Mouse (Mus musculus) myocyte (in vitro differentiated cells): ENCODE measurements around the gene Odf4. TPM values are rescaled to one million over a fixed set of nuclear protein-coding genes. Genes with fewer than 3 reads are reported as not detected.
"Not testable (repeated sequence)": the region's sequence is repeated elsewhere in the genome, so short reads cannot be mapped to it uniquely, and the experiment has no call there.

Experiments
- H3K27me3 ChIP-seq: one replicate; pipeline ENCODE4 v1.6.1; 2011; ENCODE audit not compliant: control insufficient read depth, insufficient read depth, insufficient read length
- H3K36me3 ChIP-seq: one replicate; pipeline ENCODE4 v1.6.1; 2011; ENCODE audit not compliant: control insufficient read depth, insufficient read depth
- H3K4me2 ChIP-seq: one replicate; pipeline ENCODE4 v1.6.1; 2011; ENCODE audit warnings: low read depth, control low read depth
- H3K4me3 ChIP-seq: one replicate; pipeline ENCODE4 v1.5.1; 2011; ENCODE audit warnings: mild to moderate bottlenecking, control low read depth, moderate library complexity
- H3K79me2 ChIP-seq: one replicate; pipeline ENCODE4 v1.6.1; 2011; ENCODE audit not compliant: control insufficient read depth, insufficient read depth
- H3ac ChIP-seq: one replicate; pipeline ENCODE4 v1.6.1; 2011; ENCODE audit not compliant: control insufficient read depth, insufficient read length
- CEBPB ChIP-seq: IDR thresholded peaks from 2 replicates; pipeline ENCODE4 v1.6.1; 2011; ENCODE audit warnings: mild to moderate bottlenecking, moderate library complexity; ENCODE audit not compliant: poor library complexity, insufficient read depth, severe bottlenecking
- E2F4 ChIP-seq: IDR thresholded peaks from one replicate; pipeline ENCODE4 v1.6.1; 2011; ENCODE audit warnings: mild to moderate bottlenecking, control low read depth, moderate library complexity; ENCODE audit not compliant: insufficient read depth
- MAX ChIP-seq: IDR thresholded peaks from one replicate; pipeline ENCODE4 v1.6.1; 2011; ENCODE audit warnings: low read depth, mild to moderate bottlenecking, control low read depth
- MYOD1 ChIP-seq, 3 experiments: IDR thresholded peaks; one replicate each; pipeline ENCODE4 v1.6.1; 2011; ENCODE audit warnings: control low read depth in 2 of 3, low read depth in 2 of 3, mild to moderate bottlenecking in 2 of 3, moderate library complexity in 1 of 3; ENCODE audit not compliant: insufficient read length in 2 of 3, control insufficient read depth in 1 of 3
- MYOG ChIP-seq, 3 experiments: IDR thresholded peaks; one replicate each; pipeline ENCODE4 v1.6.1; 2011; ENCODE audit warnings: control low read depth in 2 of 3, low read depth in 2 of 3, mild to moderate bottlenecking in 2 of 3; ENCODE audit not compliant: insufficient read length in 2 of 3, control insufficient read depth in 1 of 3, insufficient read depth in 1 of 3
- POLR2A ChIP-seq: IDR thresholded peaks from one replicate; pipeline ENCODE4 v1.6.1; 2011; ENCODE audit warnings: low read depth, mild to moderate bottlenecking, control low read depth, moderate library complexity; ENCODE audit not compliant: insufficient read length
- POLR2AphosphoS2 ChIP-seq: IDR thresholded peaks from one replicate; pipeline ENCODE4 v1.6.1; 2011; ENCODE audit warnings: low read depth, control low read depth; ENCODE audit not compliant: insufficient read length
- REST ChIP-seq: IDR thresholded peaks from one replicate; pipeline ENCODE4 v1.6.1; 2011; ENCODE audit warnings: mild to moderate bottlenecking, control low read depth, moderate library complexity; ENCODE audit not compliant: insufficient read depth, insufficient read length
- SRF ChIP-seq: IDR thresholded peaks from one replicate; pipeline ENCODE4 v1.6.1; 2011; ENCODE audit warnings: low read depth; ENCODE audit not compliant: control insufficient read depth, insufficient read length
- TCF12 ChIP-seq: IDR thresholded peaks from one replicate; pipeline ENCODE4 v1.6.1; 2011; ENCODE audit warnings: mild to moderate bottlenecking, control low read depth; ENCODE audit not compliant: poor library complexity, insufficient read depth, severe bottlenecking
- TCF3 ChIP-seq: IDR thresholded peaks from one replicate; pipeline ENCODE4 v1.6.1; 2011; ENCODE audit warnings: low read depth, control low read depth; ENCODE audit not compliant: insufficient read length
- USF1 ChIP-seq: IDR thresholded peaks from one replicate; pipeline ENCODE4 v1.6.1; 2011; ENCODE audit warnings: low read depth, mild to moderate bottlenecking, control low read depth, moderate library complexity
- polyA plus RNA-seq: library from polyadenylated mRNA; unstranded; fragments of >200 nt; fragmentation: generic; extraction: Trizol; gene quantifications from one replicate; pipeline ENCODE4 v1.2.1, GENCODE M21; 2012; ENCODE audit warnings: missing spikeins

Gene Odf4
- not detected for polyA plus RNA-seq

DNA sequence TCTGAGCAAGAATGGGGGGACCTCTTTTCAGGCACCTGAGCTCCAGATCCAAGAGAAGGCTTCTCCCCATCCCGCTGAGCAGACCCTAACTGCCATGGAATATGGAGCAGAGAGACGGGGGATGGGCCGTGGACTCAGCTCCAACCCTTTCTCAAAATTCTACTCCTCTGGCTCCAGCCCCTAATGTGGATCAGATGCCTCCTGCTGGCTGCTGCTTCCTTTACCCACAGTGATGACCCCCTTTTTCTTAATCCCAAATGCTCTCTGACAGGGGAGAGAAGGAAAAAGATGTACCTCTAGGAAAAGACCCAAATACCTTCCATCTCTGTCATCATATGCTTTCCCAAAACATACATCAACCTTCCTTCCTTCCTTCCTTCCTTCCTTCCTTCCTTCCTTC lies at the start of gene Odf4:
TSS of gene Odf4 (minus strand) at position 101 of the 400 bp plus-strand sequence.
- no peak within 1 kb of the TSS for H3K4me2 ChIP-seq
- H3K27me3 ChIP-seq, result peaks cover 9% of the 10 kb centered on the region
- no peak within 1 kb of the TSS for H3K4me3 ChIP-seq
- TF ChIP-seq TCF3 (no peak), REST (no peak), MAX (no peak)
- no peak within 1 kb of the TSS for H3ac ChIP-seq
- H3K79me2 ChIP-seq, result no peaks in the 10 kb centered on the region
- H3K36me3 ChIP-seq, result no peaks in the 10 kb centered on the region

DNA sequence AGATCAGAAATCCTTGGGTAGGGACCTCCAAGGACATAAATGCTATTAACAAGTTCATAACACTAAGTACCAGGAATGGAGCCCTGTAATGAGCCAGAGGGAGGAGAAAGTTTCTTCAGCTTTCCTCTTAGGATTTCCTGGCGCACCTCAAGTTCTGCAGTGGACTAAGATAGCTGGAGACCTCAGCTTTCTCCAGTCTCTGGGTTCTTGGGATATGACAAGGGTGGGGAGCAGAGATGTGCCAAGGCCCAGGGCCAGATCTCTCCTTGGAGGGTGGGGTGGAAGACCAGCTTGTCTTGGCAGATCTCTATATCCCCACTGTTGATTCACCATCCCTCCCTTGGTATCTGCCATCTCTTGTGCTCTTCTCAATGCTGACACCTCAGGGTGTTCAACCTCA lies 48.7 kb upstream of the Odf4 start:
- H3K4me3 ChIP-seq, result no peak overlapping the region
- no peaks in the 10 kb centered on the region for H3K36me3 ChIP-seq
- TF ChIP-seq POLR2AphosphoS2, result no peak
- TF ChIP-seq E2F4, result no peak
- no peak for TF ChIP-seq TCF12
- TF ChIP-seq TCF3, result no peak
- TF ChIP-seq MAX, result no peak
- no peak for TF ChIP-seq MYOD1 (IDR thresholded peaks at IDR 0.05; ENCODE audit: control insufficient read depth in 1 of 3, insufficient read length in 2 of 3, low read depth in 2 of 3)
- no peak for TF ChIP-seq CEBPB
- no peak for TF ChIP-seq REST
- no peak for TF ChIP-seq MYOG (IDR thresholded peaks at IDR 0.05; ENCODE audit: control insufficient read depth in 1 of 3, insufficient read depth in 1 of 3, insufficient read length in 2 of 3, low read depth in 2 of 3)
- TF ChIP-seq SRF, result no peak
- no peak for TF ChIP-seq USF1
- no peak for TF ChIP-seq POLR2A
- H3K4me2 ChIP-seq, result no peak overlapping the region
- H3K79me2 ChIP-seq, result no peaks in the 10 kb centered on the region
- H3K27me3 ChIP-seq, result no peaks in the 10 kb centered on the region
- H3ac ChIP-seq, result no peak overlapping the region

DNA sequence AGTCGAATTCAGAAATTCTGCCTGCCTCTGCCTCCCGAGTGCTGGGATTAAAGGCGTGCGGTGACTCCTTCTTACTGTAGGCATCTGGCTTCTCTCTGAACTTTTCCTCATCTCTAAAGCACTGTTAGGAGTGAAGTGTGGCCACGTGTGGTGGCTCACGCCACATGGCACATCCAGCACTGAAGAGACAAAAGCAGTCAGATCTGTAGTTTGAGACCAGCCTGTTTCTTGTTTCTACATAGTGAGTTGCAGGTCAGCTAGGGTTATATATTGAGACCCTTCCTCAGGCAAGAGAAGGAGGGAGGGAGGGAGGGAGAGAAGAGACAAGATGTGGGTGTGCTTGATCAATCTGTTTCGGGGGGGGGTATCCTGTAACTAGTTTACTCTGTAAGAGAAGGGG lies 48.2 kb upstream of the Odf4 start, which contains the start of gene Rangrf:
TSS of gene Rangrf (minus strand) at position 101 of the 400 bp plus-strand sequence.
- Histone ChIP-seq H3K4me3 (peak within 1 kb of the TSS; percentile 36), H3K36me3 (no peaks in the 10 kb centered on the region), H3K4me2 (peak within 1 kb of the TSS; percentile 99), H3K79me2 (no peaks in the 10 kb centered on the region), H3K27me3 (no peaks in the 10 kb centered on the region), H3ac (no peak within 1 kb of the TSS)
- TF ChIP-seq POLR2A, result no peak
- no peak for TF ChIP-seq MYOD1 (IDR thresholded peaks at IDR 0.05; ENCODE audit: control insufficient read depth in 1 of 3, insufficient read length in 2 of 3, low read depth in 2 of 3)
- no peak for TF ChIP-seq POLR2AphosphoS2
- TF ChIP-seq SRF, result no peak
- TF ChIP-seq TCF3, result no peak
- no peak for TF ChIP-seq MAX
- TF ChIP-seq USF1, result no peak
- TF ChIP-seq CEBPB, result no peak
- no peak for TF ChIP-seq REST
- no peak for TF ChIP-seq TCF12
- no peak for TF ChIP-seq MYOG (IDR thresholded peaks at IDR 0.05; ENCODE audit: control insufficient read depth in 1 of 3, insufficient read depth in 1 of 3, insufficient read length in 2 of 3, low read depth in 2 of 3)

DNA sequence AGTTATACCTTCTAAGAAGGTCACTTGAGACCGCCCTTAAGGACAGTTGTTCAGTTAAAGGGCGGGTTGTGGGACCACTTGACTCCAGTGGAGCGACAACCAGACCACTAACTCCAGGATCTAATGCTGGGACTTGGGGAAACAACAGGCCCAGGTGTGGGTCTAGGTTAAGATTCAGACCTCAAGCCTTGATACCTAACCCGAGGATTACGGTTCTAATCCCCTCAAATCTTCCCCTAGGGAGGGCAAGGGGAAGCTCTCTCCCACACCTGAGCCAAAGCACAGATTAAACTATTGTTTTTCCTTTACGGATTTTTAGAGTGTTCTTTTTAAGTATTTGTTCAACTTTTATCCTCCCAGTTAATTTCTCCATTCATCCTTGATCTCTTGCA lies 47.2 kb upstream of the Odf4 start:
- H3K36me3 ChIP-seq, result no peaks in the 10 kb centered on the region
- no peak overlapping the region for H3ac ChIP-seq
- no peaks in the 10 kb centered on the region for H3K79me2 ChIP-seq
- H3K4me2 ChIP-seq, result peak overlapping the region; percentile 99
- peak overlapping the region; percentile 36 for H3K4me3 ChIP-seq
- TF ChIP-seq POLR2AphosphoS2, result no peak
- no peak for TF ChIP-seq MYOG (IDR thresholded peaks at IDR 0.05; ENCODE audit: control insufficient read depth in 1 of 3, insufficient read depth in 1 of 3, insufficient read length in 2 of 3, low read depth in 2 of 3)
- TF ChIP-seq MYOD1 (IDR thresholded peaks at IDR 0.05; ENCODE audit: control insufficient read depth in 1 of 3, insufficient read length in 2 of 3, low read depth in 2 of 3), result no peak
- no peaks in the 10 kb centered on the region for H3K27me3 ChIP-seq

DNA sequence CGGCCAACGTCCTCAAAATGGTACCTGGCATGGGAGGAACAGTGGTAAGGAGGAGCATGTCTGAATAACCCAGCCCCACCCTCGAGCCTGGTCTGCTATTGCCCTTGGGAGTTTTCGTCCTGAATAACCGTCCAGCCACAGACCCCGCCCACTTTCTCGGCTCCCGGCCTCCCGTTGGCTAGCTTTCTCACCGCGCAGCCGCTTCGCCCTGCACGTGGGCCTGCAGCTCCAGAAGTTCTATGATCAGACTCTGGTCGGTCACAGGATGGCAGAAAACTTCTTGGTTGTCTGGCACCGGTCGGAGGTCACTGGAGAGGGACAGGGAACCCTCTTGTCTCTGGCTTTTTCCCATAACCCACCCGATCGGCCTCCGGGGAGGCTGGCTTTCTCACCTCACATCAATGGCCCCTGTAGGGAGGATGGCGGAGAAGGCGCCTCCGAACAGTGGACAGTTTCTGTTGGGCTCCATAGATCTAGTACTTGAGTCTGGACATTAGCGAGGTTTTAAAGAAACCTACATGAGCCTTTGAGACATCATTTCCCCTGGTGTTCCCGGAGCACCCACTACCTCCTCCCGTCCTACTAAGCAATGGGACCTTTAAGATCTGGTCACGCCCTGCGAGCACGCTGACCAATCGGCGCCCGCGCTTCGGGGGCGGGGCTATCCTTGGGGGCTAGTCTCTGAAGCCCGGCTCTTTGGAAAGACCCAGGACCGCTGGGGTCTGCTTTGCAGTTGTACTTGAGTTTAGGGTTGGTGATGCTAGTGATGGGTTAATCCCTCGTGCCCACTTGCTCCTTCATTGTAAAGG lies 46.6 kb upstream of the Odf4 start:
- Histone ChIP-seq H3K4me3 (peak overlapping the region; percentile 36), H3K4me2 (peak overlapping the region; percentile 99)
- not testable (repeated sequence) for H3K79me2 ChIP-seq, H3K27me3 ChIP-seq, H3K36me3 ChIP-seq, H3ac ChIP-seq
- peak; percentile 14 for TF ChIP-seq POLR2A
